Mouse (Mus musculus) lung, embryonic 14.5 days (tissue): ENCODE results near the gene Gm9857. TPM values are rescaled to one million over a fixed set of nuclear protein-coding genes. Genes with fewer than 3 reads are reported as not detected.

Experiments
- ATAC-seq: fragments of 200-750 bp; cut with Nextera tagmentation; 2 replicates; pipeline ENCODE4 v1.8.0; 2017; ENCODE audit warnings: mild to moderate bottlenecking, moderate TSS enrichment, moderate library complexity; ENCODE audit not compliant: insufficient read depth
- DNase-seq: peaks from one replicate; pipeline ENCODE4 v3.0.0-alpha.2; 2015
- H3K27ac ChIP-seq: fragments of 300-500 bp; sonication (generic); 2 replicates; pipeline ENCODE4 v1.5.1; 2014; ENCODE audit warnings: low read depth, mild to moderate bottlenecking, moderate library complexity
- H3K27me3 ChIP-seq: fragments of 300-500 bp; sonication (generic); 2 replicates; pipeline ENCODE4 v1.6.1; 2014; ENCODE audit warnings: low read length, control low read depth; ENCODE audit not compliant: insufficient read depth
- H3K36me3 ChIP-seq: fragments of 300-500 bp; sonication (generic); 2 replicates; pipeline ENCODE4 v1.6.1; 2014; ENCODE audit warnings: control low read depth; ENCODE audit not compliant: insufficient read depth
- H3K4me1 ChIP-seq: fragments of 300-500 bp; sonication (generic); 2 replicates; pipeline ENCODE4 v1.6.1; 2014; ENCODE audit warnings: antibody characterized with exemption, control low read depth; ENCODE audit not compliant: insufficient read depth
- H3K4me2 ChIP-seq: fragments of 300-500 bp; sonication (generic); 2 replicates; pipeline ENCODE4 v1.6.1; 2014; ENCODE audit warnings: mild to moderate bottlenecking
- H3K4me3 ChIP-seq: fragments of 300-500 bp; sonication (generic); 2 replicates; pipeline ENCODE4 v1.5.1; 2014; ENCODE audit warnings: low read depth, low read length
- H3K9ac ChIP-seq: fragments of 300-500 bp; sonication (generic); 2 replicates; pipeline ENCODE4 v1.6.1; 2014
- H3K9me3 ChIP-seq: fragments of 300-500 bp; sonication (generic); 2 replicates; pipeline ENCODE4 v1.6.1; 2016; ENCODE audit warnings: low read depth, low read length, control low read depth
- CTCF ChIP-seq: IDR thresholded peaks from 2 replicates; pipeline ENCODE4 v1.5.1; 2016; ENCODE audit warnings: antibody characterized with exemption, low read depth
- WGBS: fragments of 180-500 bp; shearing (Covaris S2); extraction: QIAGEN DNeasy Blood & Tissue Kit; methylation state at CpG from one replicate; pipeline ENCODE4 v1.1.7; 2014; 5-methylcytosine and 5-hydroxymethylcytosine counted together
- polyA plus RNA-seq: library from polyadenylated mRNA; unstranded; fragments of >200 nt; fragmentation: Nextera tagmentation; extraction: Ambion mirVana; gene quantifications from 2 replicates; pipeline ENCODE4 v1.2.1, GENCODE M21; 2014

Gene Gm9857
- polyA plus RNA-seq, 1 experiment from 2014 or later, result not detected

DNA sequence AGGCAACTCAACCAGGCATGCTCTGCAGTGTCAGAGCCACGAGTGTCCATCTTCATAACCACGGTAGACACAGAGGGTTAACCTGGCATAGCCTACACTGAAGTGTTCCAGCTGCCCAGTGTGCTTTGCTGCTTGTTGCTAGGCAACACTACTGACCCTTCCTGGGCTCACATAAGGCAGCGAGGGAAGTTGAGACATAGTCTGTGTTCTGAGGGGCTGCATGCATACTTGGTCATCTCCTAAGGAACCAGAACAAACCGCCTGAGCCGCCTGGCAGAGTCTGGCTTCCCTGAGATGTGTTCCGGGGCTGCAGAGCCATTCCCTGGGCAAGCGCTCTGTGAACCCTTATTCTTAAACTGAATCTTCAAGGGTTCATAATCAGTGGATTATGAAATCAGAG is 21.0 kb upstream of the Gm9857 start:
- no peak overlapping the region for H3K9ac ChIP-seq
- no peak overlapping the region for H3K27ac ChIP-seq
- DNase-seq (peak; percentile 63), ATAC-seq (peak; percentile 77)
- no peak overlapping the region for H3K4me3 ChIP-seq
- no peak for TF ChIP-seq CTCF
- H3K36me3 ChIP-seq, result no peaks in the 10 kb centered on the region
- H3K9me3 ChIP-seq, result no peaks in the 10 kb centered on the region
- no peaks in the 10 kb centered on the region for H3K27me3 ChIP-seq
- peak overlapping the region; percentile 23 for H3K4me2 ChIP-seq
- no peaks in the 10 kb centered on the region; the same call in 1 of the 2 replicates for H3K4me1 ChIP-seq
- 21% methylated on average over 7 of the region's 7 CpGs for WGBS

DNA sequence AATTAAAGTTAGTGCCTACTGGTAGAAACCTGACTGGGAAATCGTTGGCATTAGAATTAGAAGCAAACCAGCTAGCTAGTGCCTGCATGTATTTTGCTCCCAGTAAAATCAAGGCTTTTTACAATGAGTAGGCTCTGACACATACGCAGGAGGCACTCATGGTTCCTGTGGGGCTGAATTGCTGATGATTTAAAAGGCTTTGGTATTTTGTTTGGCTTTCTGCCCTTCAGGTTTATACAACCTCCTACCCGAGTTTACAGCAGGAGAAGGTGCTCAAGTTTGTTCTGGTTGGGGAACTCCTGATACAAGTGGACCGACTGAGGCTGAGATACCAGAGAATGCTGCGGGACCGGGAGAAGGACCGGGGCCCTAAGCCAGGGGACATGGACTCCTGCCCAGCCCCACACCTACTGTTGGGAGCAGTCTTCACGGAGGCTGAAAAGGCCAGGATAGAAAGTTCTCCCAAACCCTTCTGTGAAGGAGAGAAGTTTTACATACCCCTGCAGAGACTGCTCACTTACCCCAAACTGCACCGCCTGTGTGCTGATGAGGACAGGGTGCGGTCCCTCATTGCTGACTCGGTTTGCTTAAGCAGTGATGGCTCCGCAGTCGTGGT is 19.5 kb upstream of the Gm9857 start:
- Histone ChIP-seq H3K36me3 (no peaks in the 10 kb centered on the region), H3K4me2 (no peak overlapping the region), H3K4me3 (no peak overlapping the region), H3K9ac (no peak overlapping the region), H3K9me3 (no peaks in the 10 kb centered on the region), H3K27me3 (no peaks in the 10 kb centered on the region), H3K27ac (no peak overlapping the region), H3K4me1 (no peaks in the 10 kb centered on the region; the same call in 1 of the 2 replicates)
- no peak for TF ChIP-seq CTCF
- DNase-seq, result peak; percentile 16
- ATAC-seq, result no peak
- WGBS, result 60% methylated on average over 13 of the region's 13 CpGs

DNA sequence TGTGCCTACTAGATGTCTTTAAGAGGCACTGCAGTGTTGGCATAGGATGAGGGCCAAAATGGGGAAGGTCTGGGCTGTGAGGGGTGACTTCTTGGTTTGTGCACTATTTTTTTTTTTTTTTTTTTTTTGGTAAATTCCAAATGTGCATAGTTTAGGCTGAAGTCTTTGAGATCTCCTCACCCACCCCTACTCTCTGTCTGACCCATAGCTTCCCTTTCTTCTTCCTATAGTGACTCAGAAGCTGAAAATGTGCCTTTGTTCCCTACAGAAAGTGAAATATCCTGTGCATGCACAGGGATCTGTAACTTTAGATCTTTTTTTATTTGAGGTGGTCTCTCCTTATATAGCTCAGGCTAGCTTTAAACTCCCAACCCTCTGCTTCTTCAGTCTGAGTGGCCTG is 17.7 kb upstream of the Gm9857 start:
- Histone ChIP-seq H3K27ac (no peak overlapping the region), H3K27me3 (no peaks in the 10 kb centered on the region), H3K4me3 (no peak overlapping the region), H3K4me1 (no peaks in the 10 kb centered on the region; the same call in 1 of the 2 replicates), H3K9ac (no peak overlapping the region), H3K9me3 (no peaks in the 10 kb centered on the region), H3K36me3 (no peaks in the 10 kb centered on the region), H3K4me2 (no peak overlapping the region)
- no peak for TF ChIP-seq CTCF
- DNase-seq (no peak), ATAC-seq (no peak)

DNA sequence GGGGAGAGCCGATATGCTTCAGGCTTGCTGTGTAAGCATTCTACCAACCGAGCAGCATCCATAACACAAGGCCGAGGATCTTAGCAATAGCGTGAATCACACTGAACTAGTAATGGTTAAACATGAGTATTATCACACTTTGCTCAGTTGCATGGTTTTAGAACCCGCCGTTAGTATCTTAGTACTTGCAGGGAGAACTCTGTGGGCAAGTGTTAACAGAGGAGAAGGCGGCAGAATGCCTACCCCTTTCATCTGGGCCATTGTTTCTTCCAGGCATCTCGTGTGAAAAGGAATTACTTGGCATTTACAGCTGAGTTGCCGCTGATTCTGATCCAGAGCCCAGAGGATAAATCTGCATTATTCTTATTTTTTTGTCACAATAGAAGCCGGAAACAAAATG is 751 bp upstream of the Gm9857 start:
- H3K4me2 ChIP-seq, result no peak overlapping the region
- H3K27me3 ChIP-seq, result no peaks in the 10 kb centered on the region
- H3K4me3 ChIP-seq, result no peak overlapping the region
- DNase-seq (no peak), ATAC-seq (no peak)
- TF ChIP-seq CTCF, result no peak
- H3K27ac ChIP-seq, result no peak overlapping the region
- no peaks in the 10 kb centered on the region for H3K36me3 ChIP-seq
- H3K4me1 ChIP-seq, result no peaks in the 10 kb centered on the region
- no peaks in the 10 kb centered on the region for H3K9me3 ChIP-seq
- H3K9ac ChIP-seq, result no peak overlapping the region
- 81% methylated on average over 10 of the region's 10 CpGs for WGBS

DNA sequence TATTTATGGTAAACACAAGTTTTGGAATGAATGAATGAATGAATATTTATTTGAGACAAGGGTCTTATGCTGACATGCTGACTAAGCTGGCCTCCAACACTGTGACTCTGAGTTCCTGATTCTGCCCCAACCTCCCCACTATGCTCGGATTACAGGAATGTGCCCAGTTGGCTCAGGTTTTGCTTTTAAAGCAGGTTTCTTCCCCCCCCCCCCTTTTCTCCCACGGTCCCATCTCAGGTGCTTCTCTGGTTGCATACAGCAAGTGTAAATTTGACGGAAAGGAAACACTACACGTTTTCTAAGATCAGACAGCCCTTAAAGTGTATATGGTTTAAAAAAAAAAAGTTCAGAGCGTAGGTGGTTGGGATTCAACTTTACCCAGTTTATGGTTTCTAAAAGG is 672 bp downstream of the Gm9857 start, which contains the start of gene Henmt1:
Henmt1 (plus strand) TSS at position 301 of the 400 bp plus-strand sequence.
- 76% methylated on average over 5 of the region's 5 CpGs for WGBS
- ATAC-seq, result no peak

DNA sequence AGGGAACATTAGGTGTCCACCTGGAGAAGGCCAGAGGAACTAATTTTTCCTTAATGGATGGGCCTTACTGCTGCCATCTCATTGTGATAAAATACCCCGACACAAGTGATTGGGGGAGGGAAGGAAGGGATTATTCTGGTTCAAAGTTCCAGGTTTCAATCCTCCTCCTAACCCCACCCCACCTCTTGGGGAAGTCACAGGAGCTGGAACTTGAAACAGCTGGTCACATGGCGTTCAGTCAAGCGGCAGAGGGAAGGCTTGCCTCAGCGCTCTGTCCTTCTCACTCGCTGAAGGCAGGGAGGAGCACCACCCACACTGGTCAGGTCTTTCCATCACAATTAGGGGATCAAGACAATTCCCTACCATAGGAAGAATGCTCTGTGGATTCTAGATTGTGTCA is 1.6 kb downstream of the Gm9857 start:
- Histone ChIP-seq H3K4me2 (no peak overlapping the region), H3K4me3 (no peak overlapping the region), H3K27ac (no peak overlapping the region), H3K4me1 (no peaks in the 10 kb centered on the region), H3K9ac (no peak overlapping the region), H3K27me3 (no peaks in the 10 kb centered on the region), H3K36me3 (no peaks in the 10 kb centered on the region), H3K9me3 (no peaks in the 10 kb centered on the region)
- no peak for DNase-seq
- no peak for TF ChIP-seq CTCF
- no peak for ATAC-seq
- 95% methylated on average over 5 of the region's 5 CpGs for WGBS

More for the DNA sequence above, 672 bp downstream of the Gm9857 start, which contains the start of gene Henmt1:
- Histone ChIP-seq H3K9ac (no peak within 1 kb of the TSS), H3K27ac (no peak within 1 kb of the TSS), H3K36me3 (no peaks in the 10 kb centered on the region), H3K4me1 (no peaks in the 10 kb centered on the region), H3K27me3 (no peaks in the 10 kb centered on the region), H3K4me2 (peak within 1 kb of the TSS; percentile 66), H3K9me3 (no peaks in the 10 kb centered on the region), H3K4me3 (peak within 1 kb of the TSS; percentile 37)
- no peak for DNase-seq
- TF ChIP-seq CTCF, result no peak

DNA sequence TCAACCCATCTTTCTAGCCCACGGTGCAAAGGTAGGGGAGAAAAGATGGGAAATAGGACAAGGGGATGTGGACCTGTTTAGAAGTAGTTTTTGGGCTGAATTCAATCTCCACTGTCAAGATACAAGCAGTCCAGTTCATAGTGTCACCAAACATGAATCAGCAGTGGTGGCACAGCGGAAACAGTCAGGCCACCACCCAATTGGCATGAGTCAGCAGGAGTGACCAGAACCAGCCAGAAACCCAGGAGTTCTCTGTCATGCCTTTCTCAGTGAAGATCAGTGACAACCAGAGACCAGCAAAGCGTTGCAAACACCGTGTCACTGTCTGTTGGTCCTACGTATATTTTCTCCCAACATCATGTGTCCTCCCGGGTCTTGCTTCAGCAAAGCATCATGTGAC is 6.7 kb downstream of the Gm9857 start:
- H3K36me3 ChIP-seq, result no peaks in the 10 kb centered on the region
- no peak for ATAC-seq
- no peak for TF ChIP-seq CTCF
- 94% methylated on average over 6 of the region's 6 CpGs for WGBS
- H3K4me3 ChIP-seq, result no peak overlapping the region
- no peaks in the 10 kb centered on the region for H3K27me3 ChIP-seq
- no peak overlapping the region for H3K27ac ChIP-seq
- no peak overlapping the region for H3K4me2 ChIP-seq
- no peak overlapping the region for H3K9ac ChIP-seq
- H3K9me3 ChIP-seq, result no peaks in the 10 kb centered on the region
- DNase-seq, result no peak
- no peaks in the 10 kb centered on the region for H3K4me1 ChIP-seq
